Mouse (Mus musculus) heart, postnatal 0 days (tissue): ENCODE measurements around the gene Rgs9.
A peak's percentile ranks its signal among the peaks of the same experiment; 100 is the strongest.

Experiments
- CTCF ChIP-seq: IDR thresholded peaks from 2 replicates; pipeline ENCODE4 v1.5.1; 2016; ENCODE audit warnings: antibody characterized with exemption, control low read depth, low read depth
- EP300 ChIP-seq: IDR thresholded peaks from 2 replicates; pipeline ENCODE4 v1.6.1; 2016; ENCODE audit warnings: antibody characterized with exemption, low read depth

DNA sequence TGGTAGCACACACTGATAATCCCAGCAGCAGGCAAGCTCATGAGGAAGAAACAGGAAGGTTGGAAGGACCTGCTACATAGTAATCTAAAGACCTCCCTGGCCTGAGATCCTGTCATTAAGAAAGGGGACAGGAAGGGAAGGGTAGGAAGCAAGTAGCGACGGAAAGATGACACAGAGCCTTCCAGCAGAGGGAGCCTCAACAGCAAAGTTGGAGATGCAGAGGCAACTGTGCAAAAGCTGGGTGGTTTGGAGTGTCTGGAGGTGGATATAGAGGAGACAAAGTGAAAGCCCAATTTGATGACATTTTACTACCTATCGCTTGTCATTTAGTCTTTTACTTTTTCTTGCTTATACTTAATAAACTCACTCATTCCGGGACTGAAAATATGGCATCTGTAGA lies 19.0 kb upstream of the Rgs9 start:
- TF ChIP-seq CTCF: peak; percentile 71
- TF ChIP-seq EP300: no peak
